9 mouse cellular contexts compared by ENCODE assay signal in the genomic region with DNA sequence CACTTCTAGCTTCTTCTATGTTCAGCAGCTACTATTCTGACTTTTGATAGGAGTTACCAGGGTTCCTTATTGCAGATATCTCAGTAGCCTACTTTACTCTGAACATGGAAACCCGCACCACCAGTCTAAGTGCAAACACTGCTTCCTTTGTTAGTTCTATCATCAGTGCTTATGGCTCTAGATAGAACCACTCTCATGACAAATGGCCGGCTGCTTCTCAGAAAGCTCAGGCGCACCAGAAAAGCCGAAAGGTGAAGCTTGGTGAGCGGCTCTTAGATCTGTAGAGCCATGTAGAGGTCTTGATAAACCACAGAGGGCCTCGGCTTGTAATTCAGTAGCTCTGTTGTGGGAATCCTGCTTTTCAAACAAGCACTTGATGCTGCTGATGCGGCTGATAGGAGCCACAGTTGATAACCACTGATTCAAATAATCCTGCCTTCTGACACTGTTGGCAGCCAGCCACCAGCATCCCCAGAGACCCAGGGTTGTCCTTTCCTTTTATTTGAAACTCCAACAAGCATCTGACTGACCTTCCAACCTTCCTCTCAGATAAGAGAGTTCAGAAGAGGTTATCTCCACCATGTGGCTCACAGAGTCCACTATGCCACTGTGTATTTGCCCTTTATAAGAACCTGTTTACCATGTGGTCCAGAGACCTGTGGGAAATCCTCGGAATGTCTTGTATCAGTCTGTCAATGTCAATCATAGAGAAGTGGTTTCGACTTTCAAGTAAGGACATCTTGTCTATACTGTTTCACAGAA.
A peak's percentile ranks its signal among the peaks of the same experiment; 100 is the strongest.
DNase-seq lines count a peak whose midpoint lies in the region; ATAC-seq and TF ChIP-seq lines count a peak whose summit lies in the region.
"Had no signal": no experiment of that assay in that cellular context is flagged by ENCODE, and none has a peak within 500 bp of the region (broad histone marks: within the 10 kb centered on the region; RNA-seq: fewer than 3 reads in every experiment).

No protein-coding gene starts in this region.

- 83% methylated on average over 9 of the region's 9 CpGs for WGBS in kidney, embryonic 14.5 days
- WGBS in stomach, postnatal 0 days = 54% methylated on average over 9 of the region's 9 CpGs

- no peak for ATAC-seq in kidney, embryonic 14.5 days (ENCODE audit: low FRiP score, low TSS enrichment)
- peak; percentile 54; the same call in 1 of the 2 replicates for ATAC-seq in stomach, postnatal 0 days (ENCODE audit: low FRiP score, low TSS enrichment)
- ATAC-seq in granulocyte monocyte progenitor cell, adult 5-6 weeks (replicated peaks; ENCODE audit: poor library complexity, severe bottlenecking) = no peak
- ATAC-seq: forebrain, embryonic 15.5 days had no signal

- DNase-seq in kidney, adult 18-20 months = peak; percentile 29
- peak; percentile 46 for DNase-seq in heart, adult 8-10 months (ENCODE audit: low spot score)
- peak; percentile 41 for DNase-seq in kidney, postnatal 14 days
- DNase-seq in stomach, postnatal 0 days (ENCODE audit: low spot score) = peak; percentile 34
- no peak for DNase-seq in lung, postnatal 36 days
- DNase-seq: right cerebral cortex, adult 18-20 months had no signal

- H3K9ac ChIP-seq in kidney, embryonic 14.5 days (ENCODE audit: low read depth, low read length) = no peak overlapping the region
- H3K9ac ChIP-seq in stomach, postnatal 0 days (ENCODE audit: low read length) = no peak overlapping the region
- H3K9ac ChIP-seq: forebrain, embryonic 15.5 days had no signal

- H3K27me3 ChIP-seq in kidney, embryonic 14.5 days (ENCODE audit: control insufficient read depth, insufficient read depth, low read length) = no peaks in the 10 kb centered on the region
- H3K27me3 ChIP-seq in stomach, postnatal 0 days (ENCODE audit: control insufficient read depth, insufficient read depth, low read length) = no peaks in the 10 kb centered on the region
- H3K27me3 ChIP-seq: forebrain, embryonic 15.5 days had no signal

- no peak overlapping the region for H3K4me3 ChIP-seq in kidney, embryonic 14.5 days (ENCODE audit: low read length)
- H3K4me3 ChIP-seq in stomach, postnatal 0 days (ENCODE audit: low read depth, low read length) = no peak overlapping the region
- H3K4me3 ChIP-seq: forebrain, embryonic 15.5 days had no signal

- H3K4me1 ChIP-seq in kidney, embryonic 14.5 days (ENCODE audit: control insufficient read depth, insufficient read depth, low read length) = no peaks in the 10 kb centered on the region
- H3K4me1 ChIP-seq in stomach, postnatal 0 days (replicated peaks; ENCODE audit: control insufficient read depth, insufficient read depth) = no peaks in the 10 kb centered on the region
- H3K4me1 ChIP-seq: forebrain, embryonic 15.5 days had no signal

- no peak for TF ChIP-seq EP300 in stomach, postnatal 0 days (optimal IDR thresholded peaks at IDR 0.05)

- H3K36me3 ChIP-seq in kidney, embryonic 14.5 days (ENCODE audit: control insufficient read depth, insufficient read depth, low read length) = no peaks in the 10 kb centered on the region
- no peaks in the 10 kb centered on the region for H3K36me3 ChIP-seq in stomach, postnatal 0 days (ENCODE audit: control insufficient read depth, insufficient read depth, low read length)
- H3K36me3 ChIP-seq: forebrain, embryonic 15.5 days had no signal

- no peak overlapping the region for H3K27ac ChIP-seq in kidney, embryonic 14.5 days (ENCODE audit: low read depth, low read length)
- H3K27ac ChIP-seq in stomach, postnatal 0 days (replicated peaks) = no peak overlapping the region
- H3K27ac ChIP-seq: forebrain, embryonic 15.5 days had no signal

- no peak overlapping the region for H3K4me2 ChIP-seq in kidney, embryonic 14.5 days (replicated peaks; ENCODE audit: low read depth, low read length)
- H3K4me2 ChIP-seq in stomach, postnatal 0 days (replicated peaks; ENCODE audit: low read depth) = no peak overlapping the region
- H3K4me2 ChIP-seq: forebrain, embryonic 15.5 days had no signal

- no peak for TF ChIP-seq CTCF in stomach, postnatal 0 days (IDR thresholded peaks at IDR 0.05; ENCODE audit: low read depth)

- no peaks in the 10 kb centered on the region for H3K9me3 ChIP-seq in kidney, embryonic 14.5 days (ENCODE audit: control insufficient read depth, low read length)
- H3K9me3 ChIP-seq in stomach, postnatal 0 days (ENCODE audit: control insufficient read depth, low read length) = no peaks in the 10 kb centered on the region
- H3K9me3 ChIP-seq: forebrain, embryonic 15.5 days had no signal
